Mouse (Mus musculus) myocyte (in vitro differentiated cells): ENCODE measurements around the gene Prkag1. TPM values are rescaled to one million over a fixed set of nuclear protein-coding genes. Genes with fewer than 3 reads are reported as not detected.

Source experiments
- H3K27me3 ChIP-seq: one replicate; pipeline ENCODE4 v1.6.1; 2011; ENCODE audit not compliant: control insufficient read depth, insufficient read depth, insufficient read length
- H3K36me3 ChIP-seq: one replicate; pipeline ENCODE4 v1.6.1; 2011; ENCODE audit not compliant: control insufficient read depth, insufficient read depth
- H3K4me2 ChIP-seq: one replicate; pipeline ENCODE4 v1.6.1; 2011; ENCODE audit warnings: low read depth, control low read depth
- H3K4me3 ChIP-seq: one replicate; pipeline ENCODE4 v1.5.1; 2011; ENCODE audit warnings: mild to moderate bottlenecking, control low read depth, moderate library complexity
- H3K79me2 ChIP-seq: one replicate; pipeline ENCODE4 v1.6.1; 2011; ENCODE audit not compliant: control insufficient read depth, insufficient read depth
- H3ac ChIP-seq: one replicate; pipeline ENCODE4 v1.6.1; 2011; ENCODE audit not compliant: control insufficient read depth, insufficient read length
- CEBPB ChIP-seq: IDR thresholded peaks from 2 replicates; pipeline ENCODE4 v1.6.1; 2011; ENCODE audit warnings: mild to moderate bottlenecking, moderate library complexity; ENCODE audit not compliant: poor library complexity, insufficient read depth, severe bottlenecking
- E2F4 ChIP-seq: IDR thresholded peaks from one replicate; pipeline ENCODE4 v1.6.1; 2011; ENCODE audit warnings: mild to moderate bottlenecking, control low read depth, moderate library complexity; ENCODE audit not compliant: insufficient read depth
- MAX ChIP-seq: IDR thresholded peaks from one replicate; pipeline ENCODE4 v1.6.1; 2011; ENCODE audit warnings: low read depth, mild to moderate bottlenecking, control low read depth
- MYOD1 ChIP-seq, 3 experiments: IDR thresholded peaks; one replicate each; pipeline ENCODE4 v1.6.1; 2011; ENCODE audit warnings: control low read depth in 2 of 3, low read depth in 2 of 3, mild to moderate bottlenecking in 2 of 3, moderate library complexity in 1 of 3; ENCODE audit not compliant: insufficient read length in 2 of 3, control insufficient read depth in 1 of 3
- MYOG ChIP-seq, 3 experiments: IDR thresholded peaks; one replicate each; pipeline ENCODE4 v1.6.1; 2011; ENCODE audit warnings: control low read depth in 2 of 3, low read depth in 2 of 3, mild to moderate bottlenecking in 2 of 3; ENCODE audit not compliant: insufficient read length in 2 of 3, control insufficient read depth in 1 of 3, insufficient read depth in 1 of 3
- POLR2A ChIP-seq: IDR thresholded peaks from one replicate; pipeline ENCODE4 v1.6.1; 2011; ENCODE audit warnings: low read depth, mild to moderate bottlenecking, control low read depth, moderate library complexity; ENCODE audit not compliant: insufficient read length
- POLR2AphosphoS2 ChIP-seq: IDR thresholded peaks from one replicate; pipeline ENCODE4 v1.6.1; 2011; ENCODE audit warnings: low read depth, control low read depth; ENCODE audit not compliant: insufficient read length
- REST ChIP-seq: IDR thresholded peaks from one replicate; pipeline ENCODE4 v1.6.1; 2011; ENCODE audit warnings: mild to moderate bottlenecking, control low read depth, moderate library complexity; ENCODE audit not compliant: insufficient read depth, insufficient read length
- SRF ChIP-seq: IDR thresholded peaks from one replicate; pipeline ENCODE4 v1.6.1; 2011; ENCODE audit warnings: low read depth; ENCODE audit not compliant: control insufficient read depth, insufficient read length
- TCF12 ChIP-seq: IDR thresholded peaks from one replicate; pipeline ENCODE4 v1.6.1; 2011; ENCODE audit warnings: mild to moderate bottlenecking, control low read depth; ENCODE audit not compliant: poor library complexity, insufficient read depth, severe bottlenecking
- TCF3 ChIP-seq: IDR thresholded peaks from one replicate; pipeline ENCODE4 v1.6.1; 2011; ENCODE audit warnings: low read depth, control low read depth; ENCODE audit not compliant: insufficient read length
- USF1 ChIP-seq: IDR thresholded peaks from one replicate; pipeline ENCODE4 v1.6.1; 2011; ENCODE audit warnings: low read depth, mild to moderate bottlenecking, control low read depth, moderate library complexity
- polyA plus RNA-seq: library from polyadenylated mRNA; unstranded; fragments of >200 nt; fragmentation: generic; extraction: Trizol; gene quantifications from one replicate; pipeline ENCODE4 v1.2.1, GENCODE M21; 2012; ENCODE audit warnings: missing spikeins

Gene Prkag1
- polyA plus RNA-seq, 1 experiment = 99.7 TPM

GRCm38 (mm10) chr15:98861701-98862410 is 30.5 kb upstream of the Prkag1 start:
- Histone ChIP-seq H3K4me2 (no peak overlapping the region), H3K4me3 (no peak overlapping the region), H3K27me3 (no peaks in the 10 kb centered on the region), H3K36me3 (peaks cover 86% of the 10 kb centered on the region), H3K79me2 (peaks cover 14% of the 10 kb centered on the region), H3ac (no peak overlapping the region)
- TF ChIP-seq MYOD1 (IDR thresholded peaks at IDR 0.05; ENCODE audit: control insufficient read depth in 1 of 3, insufficient read length in 2 of 3, low read depth in 2 of 3) (no peak), POLR2A (no peak), MAX (no peak), TCF3 (no peak), REST (no peak), CEBPB (no peak), TCF12 (no peak)

- Histone ChIP-seq H3K4me3 (no peak overlapping the region), H3K4me2 (no peak overlapping the region), H3ac (no peak overlapping the region), H3K79me2 (peaks cover 4% of the 10 kb centered on the region), H3K36me3 (peaks cover 93% of the 10 kb centered on the region), H3K27me3 (no peaks in the 10 kb centered on the region)
- TF ChIP-seq E2F4 = no peak
- no peak for TF ChIP-seq SRF
- no peak for TF ChIP-seq REST
- TF ChIP-seq TCF3 = no peak
- no peak for TF ChIP-seq POLR2AphosphoS2
- TF ChIP-seq MYOG (IDR thresholded peaks at IDR 0.05; ENCODE audit: control insufficient read depth in 1 of 3, insufficient read depth in 1 of 3, insufficient read length in 2 of 3, low read depth in 2 of 3) = no peak
Measured at GRCm38 (mm10) chr15:98860921-98861320, 29.6 kb upstream of the Prkag1 start.

- H3K4me2 ChIP-seq = no peak overlapping the region
- no peak overlapping the region for H3K4me3 ChIP-seq
- H3K36me3 ChIP-seq = peaks cover 79% of the 10 kb centered on the region
- no peaks in the 10 kb centered on the region for H3K27me3 ChIP-seq
- H3K79me2 ChIP-seq = no peaks in the 10 kb centered on the region
- H3ac ChIP-seq = no peak overlapping the region
- no peak for TF ChIP-seq SRF
Measured at GRCm38 (mm10) chr15:98859319-98860043, 28.2 kb upstream of the Prkag1 start.

- TF ChIP-seq USF1 (no peak), TCF12 (no peak), CEBPB (no peak), POLR2A (no peak), MYOG (IDR thresholded peaks at IDR 0.05; ENCODE audit: control insufficient read depth in 1 of 3, insufficient read depth in 1 of 3, insufficient read length in 2 of 3, low read depth in 2 of 3) (no peak)
- peaks cover 6% of the 10 kb centered on the region for H3K79me2 ChIP-seq
- H3ac ChIP-seq = no peak overlapping the region
- no peak overlapping the region for H3K4me3 ChIP-seq
- no peaks in the 10 kb centered on the region for H3K27me3 ChIP-seq
- peaks cover 65% of the 10 kb centered on the region for H3K36me3 ChIP-seq
- no peak overlapping the region for H3K4me2 ChIP-seq
Measured at GRCm38 (mm10) chr15:98854214-98854613, 22.9 kb upstream of the Prkag1 start.

GRCm38 (mm10) chr15:98853161-98853937 is 22.0 kb upstream of the Prkag1 start:
- Histone ChIP-seq H3K36me3 (peaks cover 65% of the 10 kb centered on the region), H3K4me2 (no peak overlapping the region), H3K27me3 (no peaks in the 10 kb centered on the region), H3K4me3 (no peak overlapping the region), H3K79me2 (peaks cover 14% of the 10 kb centered on the region), H3ac (no peak overlapping the region)
- TF ChIP-seq CEBPB (no peak), MAX (no peak), POLR2AphosphoS2 (peak; percentile 36), TCF12 (no peak)
